Mouse (Mus musculus) embryonic fibroblast, embryonic 13.5 days (primary cell): Measurements from ENCODE around the gene Cym. TPM values are rescaled to one million over a fixed set of nuclear protein-coding genes. Genes with fewer than 3 reads are reported as not detected.

Experiments
- H3K27ac ChIP-seq: 2 replicates; pipeline ENCODE4 v1.5.1; 2012; ENCODE audit warnings: low read length, control low read depth, inconsistent platforms; ENCODE audit not compliant: insufficient read depth
- H3K4me1 ChIP-seq: 2 replicates; pipeline ENCODE4 v1.6.1; 2011; ENCODE audit warnings: low read length; ENCODE audit not compliant: control insufficient read depth, insufficient read depth
- H3K4me3 ChIP-seq: 2 replicates; pipeline ENCODE4 v1.5.1; 2011; ENCODE audit warnings: mild to moderate bottlenecking, control low read depth, low read length; ENCODE audit not compliant: insufficient read depth
- CTCF ChIP-seq: IDR thresholded peaks from 2 replicates; pipeline ENCODE4 v1.5.1; 2011; ENCODE audit warnings: mild to moderate bottlenecking, control low read depth, low read length, moderate library complexity, borderline replicate concordance; ENCODE audit not compliant: insufficient read depth
- POLR2A ChIP-seq: IDR thresholded peaks from 2 replicates; pipeline ENCODE4 v1.6.1; 2011; ENCODE audit warnings: low read depth, mild to moderate bottlenecking, control low read depth, low read length, moderate library complexity
- polyA plus RNA-seq: library from polyadenylated mRNA; stranded (reverse); fragments of >200 nt; gene quantifications from 2 replicates; pipeline ENCODE4 v1.2.4, GENCODE M21; 2011; ENCODE audit warnings: low read depth; ENCODE audit not compliant: missing spikeins, insufficient read length

The Cym gene
- polyA plus RNA-seq, 1 experiment, result not detected

DNA sequence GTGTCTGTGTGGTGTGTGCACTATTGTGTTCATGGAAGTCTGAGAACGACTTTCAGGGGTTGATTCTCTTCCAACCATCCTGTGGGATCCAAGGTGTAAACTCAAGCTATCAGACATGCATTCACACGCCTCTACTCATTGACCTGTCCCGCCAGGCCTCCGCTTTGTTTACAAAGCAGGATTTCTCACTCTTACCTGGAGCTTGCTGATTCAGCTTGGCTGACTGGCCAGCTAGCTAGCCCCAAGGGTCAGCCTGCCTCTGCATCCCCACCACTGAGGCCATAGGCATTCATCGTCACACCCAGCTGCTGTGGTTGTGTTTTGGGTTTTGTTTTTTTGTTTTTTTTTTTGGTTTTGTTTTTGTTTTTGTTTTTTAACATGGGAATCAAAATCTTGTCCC lies 7.7 kb upstream of the Cym start:
- TF ChIP-seq CTCF, result no peak
- no peak for TF ChIP-seq POLR2A
- no peak overlapping the region for H3K4me3 ChIP-seq
- no peaks in the 10 kb centered on the region; the same call in 1 of the 2 replicates for H3K4me1 ChIP-seq
- H3K27ac ChIP-seq, result no peak overlapping the region

DNA sequence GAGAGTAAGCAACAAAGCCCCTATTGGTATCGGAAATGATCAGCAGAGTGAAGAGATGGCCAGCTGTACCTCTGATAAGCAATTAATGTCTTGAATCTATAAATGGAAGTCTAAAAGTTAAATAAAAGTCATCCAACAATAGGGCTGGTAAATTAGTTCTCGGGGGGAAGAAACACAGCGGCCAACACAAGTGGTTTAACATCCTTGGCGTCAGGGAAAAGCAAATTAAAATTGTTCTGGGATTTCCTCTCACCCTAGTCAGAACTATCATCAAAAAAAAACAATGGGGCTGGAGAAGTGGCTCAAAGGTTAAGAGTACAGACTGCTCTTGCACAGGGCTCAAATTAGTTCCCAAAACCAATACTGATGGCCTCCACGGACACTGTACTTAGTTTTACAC lies 4.3 kb upstream of the Cym start:
- Histone ChIP-seq H3K4me1 (no peaks in the 10 kb centered on the region), H3K4me3 (no peak overlapping the region), H3K27ac (no peak overlapping the region)
- TF ChIP-seq CTCF (no peak), POLR2A (no peak)

DNA sequence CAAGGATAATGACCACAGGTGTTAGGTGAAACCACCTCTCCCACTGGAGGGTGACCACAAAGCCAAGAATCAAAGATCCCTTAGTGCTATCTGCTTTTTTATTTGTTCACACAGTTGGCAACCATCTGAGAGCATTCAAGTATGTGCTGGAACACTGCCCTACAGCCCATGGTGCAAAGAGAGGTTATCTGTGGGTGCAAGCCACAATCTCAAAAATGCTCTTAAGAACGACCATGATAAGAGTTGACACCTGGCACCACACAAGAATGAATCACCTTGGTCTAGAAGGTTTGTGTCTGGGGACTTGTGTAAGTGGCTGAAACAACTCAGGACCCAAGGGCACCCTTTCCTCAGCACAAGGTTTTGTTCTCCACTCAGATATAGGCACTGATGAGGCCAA lies 1.7 kb upstream of the Cym start:
- TF ChIP-seq POLR2A, result no peak
- no peak for TF ChIP-seq CTCF
- no peak overlapping the region for H3K27ac ChIP-seq
- H3K4me1 ChIP-seq, result no peaks in the 10 kb centered on the region
- H3K4me3 ChIP-seq, result no peak overlapping the region

DNA sequence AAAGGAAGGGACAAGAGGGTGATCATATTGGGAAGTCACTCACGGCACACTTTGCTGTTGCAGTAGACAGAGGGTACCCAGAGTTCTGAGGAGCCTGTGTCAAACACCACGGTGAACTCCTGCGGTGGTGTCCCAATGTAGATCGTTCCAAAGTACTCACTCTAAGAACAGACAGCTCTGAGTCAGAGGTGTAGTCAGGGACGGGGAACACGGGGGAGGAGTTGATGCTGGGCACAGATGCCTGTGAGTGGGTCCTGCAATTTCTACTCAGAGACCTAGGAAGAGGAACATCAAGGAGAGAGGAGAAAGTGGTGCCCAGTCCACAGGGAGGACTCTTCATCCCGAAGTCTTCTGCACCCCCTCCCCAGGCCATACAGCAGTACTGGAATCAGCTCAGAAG lies 3.0 kb downstream of the Cym start:
- Histone ChIP-seq H3K27ac (no peak overlapping the region), H3K4me3 (no peak overlapping the region)
- TF ChIP-seq POLR2A, result no peak
- TF ChIP-seq CTCF, result no peak

DNA sequence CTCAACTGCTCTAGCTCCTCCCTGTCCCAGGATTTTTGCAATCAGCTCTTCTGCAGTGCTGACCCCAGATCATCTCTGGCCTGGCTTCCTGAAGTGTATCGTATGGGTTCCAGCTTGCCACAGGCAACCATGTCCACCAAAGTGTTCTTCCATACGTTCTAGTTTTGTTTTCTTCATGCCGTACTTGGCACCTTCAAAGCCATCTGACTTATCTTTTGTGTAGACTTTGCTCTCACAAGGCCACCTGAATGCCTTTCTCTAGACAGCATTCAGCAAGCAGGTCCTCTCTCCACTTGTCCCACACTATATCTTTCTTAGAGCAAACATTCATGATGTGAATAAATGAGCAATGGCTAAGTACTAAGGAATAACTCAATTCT lies 4.4 kb downstream of the Cym start:
- Histone ChIP-seq H3K27ac (no peak overlapping the region), H3K4me3 (no peak overlapping the region), H3K4me1 (no peaks in the 10 kb centered on the region)
- no peak for TF ChIP-seq CTCF
- TF ChIP-seq POLR2A, result no peak

More for the DNA sequence above, 3.0 kb downstream of the Cym start:
- H3K4me1 ChIP-seq, result no peaks in the 10 kb centered on the region

DNA sequence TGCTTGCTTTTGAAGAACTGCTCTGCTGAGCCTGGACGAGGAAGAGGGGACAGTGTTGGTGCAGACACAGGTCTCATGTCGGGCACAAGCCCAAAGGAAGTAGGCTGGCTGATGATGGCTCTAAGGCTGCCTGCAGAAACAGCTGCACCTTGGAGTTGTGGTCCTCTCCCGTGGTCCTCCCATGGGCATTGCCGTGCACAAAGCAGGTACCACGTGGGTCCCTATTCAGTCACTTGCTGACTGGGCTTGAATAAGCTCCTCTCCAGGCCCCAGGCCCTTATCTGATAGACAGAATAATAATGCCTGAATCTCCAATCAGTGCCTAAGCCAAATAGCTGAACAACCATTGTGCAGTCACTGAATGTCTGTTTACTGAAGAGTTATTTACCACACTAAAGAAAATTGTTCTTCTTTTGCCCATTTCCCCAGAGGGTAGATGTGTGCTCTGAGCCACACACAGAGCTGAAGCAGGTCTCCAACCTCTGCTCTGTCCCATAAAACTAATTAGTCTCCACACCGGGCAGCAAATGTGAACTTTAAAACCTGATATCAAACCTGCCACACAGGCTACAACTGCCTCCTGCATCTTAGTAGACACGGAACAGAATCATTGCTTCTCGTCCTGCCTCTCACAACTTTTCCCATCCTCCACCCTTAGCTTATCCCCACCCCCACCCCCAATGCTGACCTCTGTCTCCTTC lies 5.0 kb downstream of the Cym start:
- TF ChIP-seq POLR2A (no peak), CTCF (no peak)
- Histone ChIP-seq H3K4me3 (no peak overlapping the region), H3K4me1 (no peaks in the 10 kb centered on the region), H3K27ac (no peak overlapping the region)

DNA sequence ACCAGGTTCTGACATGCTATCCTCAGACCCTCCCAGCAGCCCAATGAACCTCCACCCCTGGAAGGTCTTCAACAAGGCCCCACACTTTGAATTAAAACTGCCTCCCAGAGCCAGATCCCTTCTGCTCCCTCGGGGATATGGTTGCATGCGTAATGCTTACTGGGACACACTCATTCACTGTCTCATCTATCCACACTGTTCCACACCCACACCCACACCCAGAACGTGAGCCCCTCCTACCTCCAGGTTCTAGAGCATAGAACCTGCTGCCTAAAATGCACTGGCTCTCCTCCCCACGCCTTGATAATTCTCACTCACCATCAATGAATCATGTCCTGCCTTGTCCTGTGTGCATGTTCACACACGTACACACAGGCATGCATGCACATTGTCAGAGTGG lies 6.9 kb downstream of the Cym start:
- TF ChIP-seq POLR2A (no peak), CTCF (no peak)
- H3K27ac ChIP-seq, result no peak overlapping the region
- no peaks in the 10 kb centered on the region for H3K4me1 ChIP-seq
- no peak overlapping the region for H3K4me3 ChIP-seq

DNA sequence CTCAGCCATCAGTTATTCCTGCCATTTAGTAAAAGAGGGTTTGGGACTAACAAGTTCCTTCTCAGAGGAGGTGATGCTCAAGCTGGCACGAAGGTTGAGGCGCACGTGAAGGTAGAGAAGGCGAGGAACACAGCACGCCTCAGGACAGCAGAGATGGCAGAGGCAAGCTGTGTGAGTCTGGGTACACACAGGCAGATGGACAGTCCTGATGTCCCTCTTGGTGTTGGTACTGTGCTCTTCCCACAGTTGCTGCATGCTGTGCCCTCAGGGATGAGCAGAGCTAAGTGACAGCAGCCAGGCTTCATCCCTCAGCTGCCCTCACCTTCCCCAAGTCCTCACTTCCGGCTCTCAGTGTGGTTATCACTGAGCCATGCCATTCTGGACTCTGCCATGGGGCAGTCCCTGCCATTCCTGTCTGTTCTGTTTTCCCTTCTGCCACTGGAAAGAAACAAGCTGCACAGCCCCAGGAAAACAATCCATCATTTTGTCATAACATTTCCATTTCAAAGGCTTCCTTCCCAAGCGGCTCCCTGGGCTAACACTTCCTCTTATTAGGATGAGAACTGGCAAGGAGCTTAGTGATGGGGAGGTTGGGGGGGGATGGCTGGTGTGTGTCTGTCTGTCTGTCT lies 13.8 kb downstream of the Cym start:
- Histone ChIP-seq H3K4me3 (no peak overlapping the region), H3K4me1 (no peaks in the 10 kb centered on the region), H3K27ac (no peak overlapping the region)
- TF ChIP-seq POLR2A, result no peak
- TF ChIP-seq CTCF, result no peak

DNA sequence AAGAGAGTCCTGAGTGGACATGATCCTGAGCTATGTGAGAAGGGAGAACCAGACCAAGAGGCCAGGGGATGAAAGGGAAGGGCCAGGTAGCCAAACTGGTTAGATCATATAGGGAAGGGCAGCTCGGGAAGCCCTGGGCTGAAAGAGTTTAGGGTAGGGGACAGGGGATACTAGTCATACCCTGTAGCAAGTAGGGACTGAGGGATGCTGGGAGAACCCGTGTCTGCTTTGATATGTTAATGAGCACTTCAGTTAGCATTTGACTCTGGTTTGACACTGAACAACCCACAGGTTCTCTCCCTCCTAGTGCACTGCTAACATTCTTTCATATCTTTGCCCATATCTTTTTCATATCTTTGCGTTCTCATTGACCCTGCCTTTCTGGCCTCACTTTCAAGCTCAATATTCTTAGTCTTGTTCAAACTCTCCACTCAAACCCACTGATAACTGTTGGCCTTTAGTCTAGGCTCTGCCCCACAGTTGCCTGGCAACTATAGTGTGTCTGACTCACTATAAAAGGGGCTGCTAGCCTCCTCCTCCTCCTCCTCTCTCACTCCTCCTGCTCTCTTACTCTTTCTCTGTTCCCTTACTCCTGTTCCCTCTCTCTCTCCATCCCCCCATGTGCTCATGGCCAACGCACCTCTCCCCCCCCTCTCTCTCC lies 14.9 kb downstream of the Cym start:
- Histone ChIP-seq H3K4me3 (no peak overlapping the region), H3K4me1 (no peaks in the 10 kb centered on the region), H3K27ac (no peak overlapping the region)
- TF ChIP-seq CTCF, result no peak
- TF ChIP-seq POLR2A, result no peak

DNA sequence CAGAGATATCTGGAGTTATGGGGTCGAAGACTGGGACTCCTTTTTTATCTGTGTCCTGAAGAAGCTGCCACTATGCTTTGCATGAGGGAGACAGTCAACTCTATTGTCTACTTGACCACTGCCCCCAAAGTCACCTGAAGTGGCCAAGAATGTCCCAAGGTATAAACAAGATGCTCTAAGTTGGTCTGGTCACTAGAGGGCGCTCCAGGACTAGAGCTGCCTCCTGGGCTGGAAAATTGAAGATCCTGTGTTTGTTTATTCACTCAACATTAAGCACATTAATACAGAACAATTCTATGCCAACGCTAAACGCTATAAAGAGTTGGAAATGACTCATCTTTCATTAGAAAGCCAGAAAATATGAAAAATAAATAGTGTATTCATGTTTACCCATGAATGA lies 15.5 kb downstream of the Cym start:
- Histone ChIP-seq H3K4me1 (no peaks in the 10 kb centered on the region), H3K27ac (no peak overlapping the region), H3K4me3 (no peak overlapping the region)
- TF ChIP-seq POLR2A (no peak), CTCF (peak; percentile 58)
